Mouse (Mus musculus) kidney, adult 2 months (tissue): ENCODE results near the gene Trub1. TPM values are rescaled to one million over a fixed set of nuclear protein-coding genes. Genes with fewer than 3 reads are reported as not detected.
A peak's percentile ranks its signal among the peaks of the same experiment; 100 is the strongest.

ENCODE experiments used
- DNase-seq: peaks from one replicate; pipeline ENCODE4 v3.0.0; 2021
- H3K27ac ChIP-seq: fragments of 200-500 bp; 2 replicates; pipeline ENCODE4 v1.5.1; 2012; ENCODE audit warnings: low read depth, low read length, control low read depth, inconsistent platforms; ENCODE audit not compliant: insufficient read depth
- H3K27me3 ChIP-seq: fragments of 200-500 bp; replicated peaks from 2 replicates; pipeline ENCODE4 v1.6.1; 2012; ENCODE audit warnings: mild to moderate bottlenecking, moderate library complexity, low read length, inconsistent platforms; ENCODE audit not compliant: control insufficient read depth, insufficient read depth
- H3K36me3 ChIP-seq: fragments of 200-500 bp; 2 replicates; pipeline ENCODE4 v1.6.1; 2012; ENCODE audit warnings: mild to moderate bottlenecking, moderate library complexity, low read length, inconsistent platforms; ENCODE audit not compliant: control insufficient read depth, insufficient read depth
- H3K4me1 ChIP-seq: fragments of 200-500 bp; 2 replicates; pipeline ENCODE4 v1.6.1; 2011; ENCODE audit warnings: low read length; ENCODE audit not compliant: control insufficient read depth, insufficient read depth
- H3K4me3 ChIP-seq: fragments of 200-500 bp; 2 replicates; pipeline ENCODE4 v1.5.1; 2011; ENCODE audit warnings: mild to moderate bottlenecking, low read depth, low read length, control low read depth; ENCODE audit not compliant: insufficient read depth
- CTCF ChIP-seq: fragments of 200-500 bp; conservative IDR thresholded peaks from 2 replicates; pipeline ENCODE4 v1.5.1; 2011; ENCODE audit warnings: low read depth, mild to moderate bottlenecking, control low read depth, low read length, moderate library complexity, mixed read lengths; ENCODE audit not compliant: insufficient read depth, insufficient read length
- POLR2A ChIP-seq: fragments of 200-500 bp; IDR thresholded peaks from one replicate; pipeline ENCODE4 v1.6.1; 2011; ENCODE audit warnings: low read depth, low read length, control low read depth
- WGBS: fragments of 180-500 bp; shearing (Covaris S2); methylation state at CpG from one replicate; pipeline ENCODE4 v1.1.7; 2018; 5-methylcytosine and 5-hydroxymethylcytosine counted together
- polyA plus RNA-seq: library from polyadenylated mRNA; depleted of rRNA; stranded (reverse); fragments of >200 nt; gene quantifications from 2 replicates; pipeline ENCODE4 v1.2.3, GENCODE M21; 2012; rRNA removed

Gene Trub1
- polyA plus RNA-seq: 5.7 and 6.7 TPM in 2 replicates

GRCm38 (mm10) chr19:57452492-57453217 is at the start of gene Trub1:
Gene Trub1 (plus strand): TSS chr19:57452912.
- no peaks in the 10 kb centered on the region for H3K36me3 ChIP-seq
- no peaks in the 10 kb centered on the region for H3K4me1 ChIP-seq
- TF ChIP-seq CTCF: no peak
- peak; percentile 61 for TF ChIP-seq POLR2A
- peak; percentile 88 for DNase-seq
- 6% methylated on average over 26 of the region's 26 CpGs for WGBS
- H3K4me3 ChIP-seq: peak within 1 kb of the TSS; percentile 96
- no peaks in the 10 kb centered on the region for H3K27me3 ChIP-seq
- H3K27ac ChIP-seq: no peak within 1 kb of the TSS

- Histone ChIP-seq H3K4me3 (no peak overlapping the region; the same call in 1 of the 2 replicates), H3K4me1 (0 out of 2 replicates have a peak, but pooled peaks cover 4% of the 10 kb centered on the region), H3K27ac (peak overlapping the region; percentile 40; the same call in 1 of the 2 replicates), H3K27me3 (no peaks in the 10 kb centered on the region), H3K36me3 (no peaks in the 10 kb centered on the region)
- WGBS: 11% methylated on average over 24 of the region's 24 CpGs
- peak; percentile 87 for DNase-seq
- TF ChIP-seq CTCF (peak; percentile 79), POLR2A (no peak)
These were observed 48.8 kb upstream of the Trub1 start for GRCm38 (mm10) chr19:57403700-57404501.

- Histone ChIP-seq H3K4me3 (no peak overlapping the region; the same call in 1 of the 2 replicates), H3K36me3 (no peaks in the 10 kb centered on the region), H3K4me1 (0 out of 2 replicates have a peak, but pooled peaks cover 4% of the 10 kb centered on the region), H3K27me3 (no peaks in the 10 kb centered on the region), H3K27ac (no peak overlapping the region; the same call in 1 of the 2 replicates)
- DNase-seq: no peak
- TF ChIP-seq CTCF: no peak
- no peak for TF ChIP-seq POLR2A
- 34% methylated on average over 9 of the region's 9 CpGs for WGBS
These were observed 48.2 kb upstream of the Trub1 start for GRCm38 (mm10) chr19:57404502-57404848.

DNA sequence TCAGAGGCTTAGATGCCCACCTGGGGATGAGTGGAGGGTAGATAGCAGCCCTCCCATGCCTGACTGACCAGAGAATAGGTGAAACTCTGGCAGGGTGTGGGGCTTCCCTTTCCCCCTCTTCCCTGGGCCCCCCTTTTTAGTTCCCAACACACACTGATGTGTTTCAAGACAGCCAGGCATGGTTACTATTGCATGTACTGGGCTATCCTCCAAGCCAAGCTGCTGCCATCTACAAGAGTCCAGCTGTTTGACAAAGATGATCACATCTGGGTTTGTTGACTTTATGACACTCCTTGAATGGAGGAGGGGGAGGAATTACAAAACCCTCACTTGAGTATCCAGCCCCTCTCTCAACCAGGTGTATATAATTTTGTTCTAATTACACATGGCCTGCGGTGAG is 44.8 kb upstream of the Trub1 start:
- no peak for DNase-seq
- 100% methylated on average over 1 of the region's 1 CpGs for WGBS

DNA sequence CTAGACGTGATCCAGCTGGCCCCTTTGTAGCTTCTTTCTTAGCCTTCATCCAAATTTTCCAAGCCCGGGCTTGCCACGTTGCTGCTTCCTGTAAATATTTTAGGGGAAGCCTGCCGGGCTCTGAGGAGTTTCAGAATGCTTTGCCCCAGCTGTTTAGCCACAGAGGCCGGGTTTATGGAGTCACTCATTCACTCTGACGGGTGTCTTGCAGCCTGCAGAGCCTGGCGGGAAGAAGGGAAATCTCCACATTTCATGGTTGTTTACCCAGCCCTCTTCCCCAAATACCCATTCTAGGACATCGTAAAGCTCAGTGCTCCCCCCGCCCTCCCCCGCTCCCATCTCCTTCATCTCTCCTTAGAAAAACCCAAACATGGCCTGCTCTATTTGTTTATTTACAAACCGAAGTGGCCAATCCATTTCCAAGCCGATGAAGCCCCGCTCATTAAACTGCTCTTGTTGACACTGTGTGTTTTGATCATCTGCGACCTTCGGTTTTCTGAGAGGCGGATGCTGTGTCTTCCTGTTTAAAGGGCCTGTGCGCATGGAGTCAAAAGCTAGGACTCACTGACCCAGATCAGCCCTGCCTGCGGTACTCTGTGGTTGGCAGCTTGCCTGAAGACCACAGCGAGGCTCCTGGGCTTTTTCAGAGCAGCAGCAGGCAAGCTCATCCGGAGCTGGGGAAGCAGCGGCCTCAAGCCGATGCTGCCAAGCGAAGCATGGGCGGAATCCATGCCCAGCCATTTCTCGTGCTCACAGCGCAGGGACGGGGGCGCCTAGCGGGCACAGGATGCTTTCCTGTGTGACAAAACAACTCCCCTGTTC is 41.1 kb upstream of the Trub1 start:
- Histone ChIP-seq H3K27ac (peak overlapping the region; percentile 44), H3K27me3 (no peaks in the 10 kb centered on the region), H3K36me3 (no peaks in the 10 kb centered on the region), H3K4me3 (peak overlapping the region; percentile 29), H3K4me1 (peaks cover 5% of the 10 kb centered on the region; the same call in 1 of the 2 replicates)
- TF ChIP-seq CTCF: no peak
- no peak for TF ChIP-seq POLR2A
- 13% methylated on average over 29 of the region's 29 CpGs for WGBS
- peak; percentile 89 for DNase-seq

More for the DNA sequence above, 44.8 kb upstream of the Trub1 start:
- Histone ChIP-seq H3K27me3 (no peaks in the 10 kb centered on the region), H3K36me3 (no peaks in the 10 kb centered on the region), H3K4me3 (no peak overlapping the region), H3K27ac (no peak overlapping the region), H3K4me1 (peaks cover 9% of the 10 kb centered on the region; the same call in 1 of the 2 replicates)
- TF ChIP-seq POLR2A: no peak

- Histone ChIP-seq H3K27me3 (no peaks in the 10 kb centered on the region), H3K4me3 (no peak overlapping the region), H3K36me3 (no peaks in the 10 kb centered on the region), H3K27ac (no peak overlapping the region), H3K4me1 (peaks cover 5% of the 10 kb centered on the region; the same call in 1 of the 2 replicates)
- no peak for DNase-seq
- WGBS: 78% methylated on average over 3 of the region's 3 CpGs
- TF ChIP-seq POLR2A (no peak), CTCF (no peak)
These were observed 39.5 kb upstream of the Trub1 start for GRCm38 (mm10) chr19:57413170-57413569.
